Mouse (Mus musculus): ENCODE data around the gene Clec2i. TPM values are rescaled to one million over a fixed set of nuclear protein-coding genes. Genes with fewer than 3 reads are reported as not detected.

Clec2i gene
- total RNA-seq, 2 experiments from 2014 or later, result not detected

DNA sequence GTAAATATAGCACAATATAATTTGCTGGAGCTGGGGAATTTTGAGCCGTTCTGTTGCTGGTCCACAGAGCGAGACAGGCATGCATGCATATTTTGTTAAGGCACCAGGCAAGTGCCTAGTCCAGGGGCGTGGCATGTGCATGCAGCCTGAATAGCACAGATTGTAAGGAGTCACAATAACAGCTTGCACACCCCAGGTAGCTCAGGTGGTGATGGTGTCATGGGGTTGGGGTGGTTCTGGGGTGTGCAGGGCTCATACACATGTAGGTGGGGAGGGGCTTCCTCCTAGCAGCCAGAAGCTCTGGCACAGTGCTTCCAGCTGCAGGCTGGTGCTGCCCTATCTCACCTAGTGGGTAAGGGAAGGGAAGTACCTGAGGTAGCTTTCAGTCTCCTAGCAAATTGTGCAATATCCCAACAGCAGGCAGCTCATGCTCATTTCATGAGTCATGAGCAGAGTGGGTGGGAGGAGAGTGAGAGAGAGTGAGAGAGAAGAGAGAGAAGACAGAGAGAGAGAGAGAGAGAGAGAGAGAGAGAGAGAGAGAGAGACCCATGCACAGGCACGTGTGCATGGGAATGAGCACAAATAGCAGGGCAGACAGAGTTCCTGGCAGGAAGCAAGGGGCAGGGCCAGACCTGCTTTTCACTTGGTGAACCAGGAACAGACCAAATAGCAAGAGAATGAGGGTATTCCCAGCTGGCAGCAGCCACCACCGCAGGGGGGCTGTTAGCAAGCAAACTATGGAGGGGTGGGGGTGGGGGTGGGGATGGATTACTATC lies 54.4 kb downstream of the Clec2i start:
- no peak for DNase-seq
- intact Hi-C loops (cut with DNase I), result no loop called here

DNA sequence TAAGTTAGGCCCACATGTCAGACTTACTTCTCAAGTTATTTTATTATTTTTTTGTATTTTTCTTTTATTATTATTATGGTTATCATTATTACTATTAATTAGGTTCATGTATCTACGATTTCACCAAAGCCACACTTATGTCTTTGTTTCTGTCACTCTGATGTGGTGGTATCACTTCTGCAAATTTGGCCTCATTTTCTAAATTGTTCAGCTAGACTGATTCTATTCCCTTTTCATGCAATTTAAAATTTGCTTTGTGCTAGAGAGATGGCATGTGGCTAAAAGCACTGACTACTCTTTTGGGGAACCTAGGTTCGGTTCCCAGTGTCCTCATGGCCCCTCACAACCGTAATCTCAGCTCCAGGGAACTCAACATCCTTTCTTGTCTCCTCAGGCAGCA lies 58.2 kb downstream of the Clec2i start:
- intact Hi-C loops (cut with DNase I), result no loop called here
- no peak for DNase-seq

Small RNAs within 50 kb of the gene (microRNA-seq; reads per million reads assigned to microRNA genes)
- gene Gm27336, result not detected

Other genes starting within 250 kb of the Clec2i start
- gene Clec2h, start 225.2 kb upstream of the Clec2i start, total RNA-seq (2021), result not detected
- gene Klrb1, start 164.5 kb upstream of the Clec2i start, total RNA-seq (2021), result 1 to 10 TPM; 3.9 to 5.0 TPM
- gene Klrb1c, start 98.4 kb upstream of the Clec2i start, total RNA-seq (2021), result not detected
- not detected for gene Gm44511, start 61.3 kb upstream of the Clec2i start, total RNA-seq (2021)
- not detected for gene Klrb1b, start 61.3 kb upstream of the Clec2i start, total RNA-seq (2021)
- 1 to 10 TPM in 1 of 2 experiments, under 1 TPM in 1; 0.64 to 1.0 TPM for gene BC035044, start 3.5 kb downstream of the Clec2i start, total RNA-seq (2021)
- not detected for gene Clec2g, start 46.8 kb downstream of the Clec2i start, total RNA-seq (2021)
- gene Klrb1f, start 158.3 kb downstream of the Clec2i start, total RNA-seq (2021), result under 1 TPM; 0.30 to 0.42 TPM
- gene Clec2e, start 213.3 kb downstream of the Clec2i start, total RNA-seq (2021), result not detected

Data from left cerebral cortex, postnatal 4 days (tissue).